Comparison of ENCODE assay signal across 9 mouse cellular contexts in the genomic region with DNA sequence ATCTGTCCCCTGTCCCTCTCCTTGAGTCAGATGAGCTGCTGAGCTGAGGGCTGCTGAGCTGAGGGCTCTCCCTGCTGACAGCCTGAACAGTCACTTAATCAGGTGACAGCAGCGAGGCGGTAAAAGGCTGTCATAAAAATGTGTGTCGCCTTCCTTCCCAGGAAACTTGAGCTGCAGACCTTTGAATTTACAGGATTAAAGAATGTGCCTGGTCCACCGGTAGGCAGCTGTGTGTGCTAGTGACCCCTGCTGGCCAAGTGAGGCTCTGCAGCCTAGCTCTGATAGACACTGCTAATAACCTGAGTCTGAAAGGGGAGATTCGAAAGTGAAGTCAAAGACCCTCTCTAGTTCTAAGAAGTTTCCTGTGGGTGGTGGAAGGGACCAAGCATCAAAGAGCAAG. TPM values are rescaled to one million over a fixed set of nuclear protein-coding genes. Genes with fewer than 3 reads are reported as not detected.
DNase-seq lines count a peak whose midpoint lies in the region; ATAC-seq lines count a peak whose summit lies in the region.
"Had no signal": no experiment of that assay in that cellular context is flagged by ENCODE, and none has a peak within 500 bp of the region (broad histone marks: within the 10 kb centered on the region; RNA-seq: fewer than 3 reads in every experiment).

No protein-coding gene starts in this region.

- H3K4me3 ChIP-seq in hindbrain, embryonic 13.5 days: no peak overlapping the region
- H3K4me3 ChIP-seq: limb, embryonic 13.5 days had no signal

- no peaks in the 10 kb centered on the region for H3K9me3 ChIP-seq in hindbrain, embryonic 13.5 days
- H3K9me3 ChIP-seq: limb, embryonic 13.5 days had no signal

- H3K36me3 ChIP-seq in hindbrain, embryonic 13.5 days: no peaks in the 10 kb centered on the region
- H3K36me3 ChIP-seq: limb, embryonic 13.5 days had no signal

- peak overlapping the region; percentile 58 for H3K27ac ChIP-seq in hindbrain, embryonic 13.5 days
- H3K27ac ChIP-seq: limb, embryonic 13.5 days had no signal

- peaks cover 32% of the 10 kb centered on the region for H3K27me3 ChIP-seq in hindbrain, embryonic 13.5 days

- H3K4me2 ChIP-seq in hindbrain, embryonic 13.5 days: no peak overlapping the region
- H3K4me2 ChIP-seq: limb, embryonic 13.5 days had no signal

- no peak overlapping the region for H3K9ac ChIP-seq in hindbrain, embryonic 13.5 days
- H3K9ac ChIP-seq: limb, embryonic 13.5 days had no signal

- 7% methylated on average over 5 of the region's 5 CpGs for WGBS in hindbrain, embryonic 13.5 days

- peak; percentile 45 for DNase-seq in MN1 (ENCODE audit: low spot score)
- DNase-seq in brain, adult 2 months (ENCODE audit: low read depth, low spot score): peak; percentile 82
- peak; percentile 76 to 84 for DNase-seq in layer of hippocampus, postnatal 14 days (ENCODE audit: low spot score in 2 of 2)
- DNase-seq in right cerebral cortex, postnatal 36 days (ENCODE audit: low spot score in 2 of 2): peak; percentile 60 to 68

- peaks cover 6% of the 10 kb centered on the region; the same call in 1 of the 2 replicates for H3K4me1 ChIP-seq in hindbrain, embryonic 13.5 days (replicated peaks)
- H3K4me1 ChIP-seq: limb, embryonic 13.5 days had no signal

- ATAC-seq in erythroblast, adult 5-6 weeks (replicated peaks; ENCODE audit: low FRiP score, poor library complexity, severe bottlenecking): peak; percentile 73; the same call in 1 of the 2 replicates
- 0 out of 2 replicates have a peak, but pooled peaks have one; percentile 57 for ATAC-seq in hindbrain, embryonic 13.5 days (ENCODE audit: low FRiP score)
- ATAC-seq in megakaryocyte progenitor cell, adult 5-6 weeks (replicated peaks; ENCODE audit: poor library complexity): peak; percentile 70
- no peak for ATAC-seq in activated CD4-positive, CD25-positive, alpha-beta regulatory T cell, adult 4 months

RNA-seq across cellular contexts. Expression of gene Slc6a1, which starts 32.1 kb away (rescaled TPM):
- total RNA-seq in erythroblast, adult 5-6 weeks (2015; ENCODE audit: low replicate concordance): not detected in 2 replicates
- not detected in 2 replicates for total RNA-seq in erythroblast, adult 5-6 weeks (2017; ENCODE audit: low replicate concordance)
- polyA plus RNA-seq in hindbrain, embryonic 13.5 days (2015; fragmentation: Nextera tagmentation; extraction: Ambion mirVana): 78.0 and 87.2 TPM in 2 replicates
- total RNA-seq in layer of hippocampus, postnatal 14 days (2021): 100 to 1,000 TPM; 330 to 335 TPM
- total RNA-seq in megakaryocyte progenitor cell, adult 5-6 weeks (2015): not detected in 2 replicates
- total RNA-seq in megakaryocyte progenitor cell, adult 5-6 weeks (2017): not detected in 2 replicates
- under 1 TPM in 1 of 2 experiments, not detected in 1; 0.22 TPM for polyA plus RNA-seq in activated CD4-positive, CD25-positive, alpha-beta regulatory T cell, adult 4 months (2017; shearing (Covaris generic))

Comparison
In these comparisons a context has a peak if more than half of its experiments do, and no peak if none do; other contexts are left out.
1. RNA of gene Slc6a1, which starts 32.1 kb away (total RNA-seq): 330 to 335 TPM in layer of hippocampus, postnatal 14 days; not detected in erythroblast, adult 5-6 weeks and not detected in megakaryocyte progenitor cell, adult 5-6 weeks; every median in the first group is over 100 times any median in the second.
2. Peak in every context shown above with its lines, with median percentiles within 50 percentile points of each other: DNase-seq.